Mouse (Mus musculus) c-Kit-positive CD71-negative TER-119-negative erythroid progenitor cells, embryonic 14.5 days (primary cell): Measurements from ENCODE around the gene 3110009E18Rik.

Source experiments
- DNase-seq: peaks from one replicate; pipeline ENCODE4 v3.0.0-alpha.2; 2013; ENCODE audit warnings: low read depth

Gene 3110009E18Rik

GRCm38 (mm10) chr1:120145527-120146216 is 24.7 kb downstream of the 3110009E18Rik start:
- no peak for DNase-seq

GRCm38 (mm10) chr1:120146994-120147393 is 26.0 kb downstream of the 3110009E18Rik start:
- no peak for DNase-seq

- no peak for DNase-seq
Observed at GRCm38 (mm10) chr1:120154232-120154631, 33.2 kb downstream of the 3110009E18Rik start.

GRCm38 (mm10) chr1:120155325-120155724 is 34.3 kb downstream of the 3110009E18Rik start:
- no peak for DNase-seq

- DNase-seq, result no peak
Observed at GRCm38 (mm10) chr1:120158474-120159127, 37.6 kb downstream of the 3110009E18Rik start.

GRCm38 (mm10) chr1:120161502-120161901 is 40.5 kb downstream of the 3110009E18Rik start:
- DNase-seq, result no peak

- no peak for DNase-seq
Observed at GRCm38 (mm10) chr1:120162616-120163015, 41.6 kb downstream of the 3110009E18Rik start.

- DNase-seq, result no peak
Observed at GRCm38 (mm10) chr1:120168016-120168415, 47.0 kb downstream of the 3110009E18Rik start.

GRCm38 (mm10) chr1:120168674-120169073 is 47.7 kb downstream of the 3110009E18Rik start:
- DNase-seq, result no peak

- no peak for DNase-seq
Observed at GRCm38 (mm10) chr1:120170307-120170706, 49.3 kb downstream of the 3110009E18Rik start.

- no peak for DNase-seq
Observed at GRCm38 (mm10) chr1:120171819-120172521, 51.0 kb downstream of the 3110009E18Rik start.

- DNase-seq, result no peak
Observed at GRCm38 (mm10) chr1:120174991-120175390, 54.0 kb downstream of the 3110009E18Rik start.

- DNase-seq, result no peak
Observed at GRCm38 (mm10) chr1:120176313-120176712, 55.3 kb downstream of the 3110009E18Rik start.

- no peak for DNase-seq
Observed at GRCm38 (mm10) chr1:120177141-120177540, 56.2 kb downstream of the 3110009E18Rik start.

GRCm38 (mm10) chr1:120186204-120186603 is 65.2 kb downstream of the 3110009E18Rik start:
- DNase-seq, result no peak

- DNase-seq, result no peak
Observed at GRCm38 (mm10) chr1:120186655-120187054, 65.7 kb downstream of the 3110009E18Rik start.

- DNase-seq, result no peak
Observed at GRCm38 (mm10) chr1:120187059-120187458, 66.1 kb downstream of the 3110009E18Rik start.

GRCm38 (mm10) chr1:120189206-120189605 is 68.2 kb downstream of the 3110009E18Rik start:
- no peak for DNase-seq

- no peak for DNase-seq
Observed at GRCm38 (mm10) chr1:120190300-120190699, 69.3 kb downstream of the 3110009E18Rik start.

- DNase-seq, result no peak
Observed at GRCm38 (mm10) chr1:120190946-120191345, 70.0 kb downstream of the 3110009E18Rik start.

GRCm38 (mm10) chr1:120192321-120192720 is 71.3 kb downstream of the 3110009E18Rik start:
- DNase-seq, result no peak

- no peak for DNase-seq
Observed at GRCm38 (mm10) chr1:120193586-120193985, 72.6 kb downstream of the 3110009E18Rik start.

- no peak for DNase-seq
Observed at GRCm38 (mm10) chr1:120195947-120196346, 75.0 kb downstream of the 3110009E18Rik start.
